Mouse (Mus musculus): Measurements from ENCODE around the gene Klhl25. TPM values are rescaled to one million over a fixed set of nuclear protein-coding genes. Genes with fewer than 3 reads are reported as not detected.

Klhl25 gene
- 1 to 10 TPM; 5.4 to 6.2 TPM for total RNA-seq (2023)

GRCm38 (mm10) chr7:75848115-75848775 lies at the start of gene Klhl25:
Gene Klhl25 (plus strand): TSS chr7:75848310.

